Mouse (Mus musculus): ENCODE measurements around the gene Tex2. TPM values are rescaled to one million over a fixed set of nuclear protein-coding genes. Genes with fewer than 3 reads are reported as not detected.
"Not testable (repeated sequence)": the region's sequence is repeated elsewhere in the genome, so short reads cannot be mapped to it uniquely, and the experiment has no call there.

Gene Tex2
- polyA plus RNA-seq, 1 experiment from 2014 or later, result 12.3 TPM

- Histone ChIP-seq H3K27me3 (ENCODE audit: control insufficient read depth, insufficient read depth, low read length) (no peaks in the 10 kb centered on the region), H3K9ac (ENCODE audit: low read depth, low read length) (no peak overlapping the region), H3K27ac (ENCODE audit: low read depth, low read length) (no peak overlapping the region), H3K4me3 (ENCODE audit: low read depth, low read length) (no peak overlapping the region), H3K36me3 (ENCODE audit: control insufficient read depth, insufficient read depth, low read length) (no peaks in the 10 kb centered on the region), H3K4me1 (ENCODE audit: control insufficient read depth, insufficient read depth, low read length) (peaks cover 17% of the 10 kb centered on the region), H3K4me2 (no peak overlapping the region), H3K9me3 (replicated peaks; ENCODE audit: control insufficient read depth, low read length) (no peaks in the 10 kb centered on the region)
- WGBS (ENCODE audit: insufficient replicate concordance), result 71% methylated on average over 8 of the region's 8 CpGs
- no peak for ATAC-seq (replicated peaks; ENCODE audit: insufficient number of reproducible peaks, low FRiP score, low TSS enrichment)
Observed at GRCm38 (mm10) chr11:106642966-106643637, 29.9 kb upstream of the Tex2 start.

GRCm38 (mm10) chr11:106641580-106641979 is 28.4 kb upstream of the Tex2 start:
- Histone ChIP-seq H3K4me2 (no peak overlapping the region), H3K9ac (ENCODE audit: low read depth, low read length) (no peak overlapping the region), H3K27me3 (ENCODE audit: control insufficient read depth, insufficient read depth, low read length) (no peaks in the 10 kb centered on the region), H3K36me3 (ENCODE audit: control insufficient read depth, insufficient read depth, low read length) (no peaks in the 10 kb centered on the region), H3K4me1 (ENCODE audit: control insufficient read depth, insufficient read depth, low read length) (peaks cover 22% of the 10 kb centered on the region), H3K9me3 (replicated peaks; ENCODE audit: control insufficient read depth, low read length) (no peaks in the 10 kb centered on the region), H3K27ac (ENCODE audit: low read depth, low read length) (no peak overlapping the region), H3K4me3 (ENCODE audit: low read depth, low read length) (no peak overlapping the region)
- 41% methylated on average over 1 of the region's 1 CpGs for WGBS (ENCODE audit: insufficient replicate concordance)
- ATAC-seq (replicated peaks; ENCODE audit: insufficient number of reproducible peaks, low FRiP score, low TSS enrichment), result no peak

DNA sequence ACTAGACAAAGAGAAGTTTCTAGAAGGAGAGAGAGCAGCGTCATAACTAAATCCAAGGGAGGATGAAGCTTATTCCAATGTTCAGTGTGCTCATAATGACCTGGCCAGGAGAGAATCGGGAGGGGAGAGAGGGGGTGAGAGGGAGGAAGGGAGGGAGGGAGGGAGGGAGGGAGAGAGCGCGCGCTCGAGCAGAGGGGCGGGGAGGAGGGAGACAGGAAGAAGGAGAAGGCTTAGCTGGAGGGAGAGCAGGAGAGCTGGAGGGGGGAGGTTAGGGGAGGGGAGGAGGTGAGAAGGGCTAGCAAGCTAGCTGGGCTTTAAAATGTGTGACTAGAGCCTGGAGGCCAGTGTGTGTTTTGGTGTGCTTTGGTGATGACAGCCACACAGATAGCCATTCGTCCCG is 26.8 kb upstream of the Tex2 start:
- 0 out of 2 replicates have a peak, but pooled peaks have one; percentile 36 for ATAC-seq (replicated peaks; ENCODE audit: insufficient number of reproducible peaks, low FRiP score, low TSS enrichment)
- no peak overlapping the region for H3K4me3 ChIP-seq (ENCODE audit: low read depth, low read length)
- H3K4me2 ChIP-seq, result peak overlapping the region; percentile 27
- no peaks in the 10 kb centered on the region for H3K27me3 ChIP-seq (ENCODE audit: control insufficient read depth, insufficient read depth, low read length)
- H3K27ac ChIP-seq (ENCODE audit: low read depth, low read length), result peak overlapping the region; percentile 73
- 8% methylated on average over 9 of the region's 9 CpGs for WGBS (ENCODE audit: insufficient replicate concordance)
- no peaks in the 10 kb centered on the region for H3K9me3 ChIP-seq (replicated peaks; ENCODE audit: control insufficient read depth, low read length)
- H3K4me1 ChIP-seq (ENCODE audit: control insufficient read depth, insufficient read depth, low read length), result peaks cover 22% of the 10 kb centered on the region
- no peak overlapping the region; the same call in 1 of the 2 replicates for H3K9ac ChIP-seq (ENCODE audit: low read depth, low read length)
- H3K36me3 ChIP-seq (ENCODE audit: control insufficient read depth, insufficient read depth, low read length), result no peaks in the 10 kb centered on the region

GRCm38 (mm10) chr11:106639356-106639692 is 26.1 kb upstream of the Tex2 start:
- no peak overlapping the region for H3K4me2 ChIP-seq

DNA sequence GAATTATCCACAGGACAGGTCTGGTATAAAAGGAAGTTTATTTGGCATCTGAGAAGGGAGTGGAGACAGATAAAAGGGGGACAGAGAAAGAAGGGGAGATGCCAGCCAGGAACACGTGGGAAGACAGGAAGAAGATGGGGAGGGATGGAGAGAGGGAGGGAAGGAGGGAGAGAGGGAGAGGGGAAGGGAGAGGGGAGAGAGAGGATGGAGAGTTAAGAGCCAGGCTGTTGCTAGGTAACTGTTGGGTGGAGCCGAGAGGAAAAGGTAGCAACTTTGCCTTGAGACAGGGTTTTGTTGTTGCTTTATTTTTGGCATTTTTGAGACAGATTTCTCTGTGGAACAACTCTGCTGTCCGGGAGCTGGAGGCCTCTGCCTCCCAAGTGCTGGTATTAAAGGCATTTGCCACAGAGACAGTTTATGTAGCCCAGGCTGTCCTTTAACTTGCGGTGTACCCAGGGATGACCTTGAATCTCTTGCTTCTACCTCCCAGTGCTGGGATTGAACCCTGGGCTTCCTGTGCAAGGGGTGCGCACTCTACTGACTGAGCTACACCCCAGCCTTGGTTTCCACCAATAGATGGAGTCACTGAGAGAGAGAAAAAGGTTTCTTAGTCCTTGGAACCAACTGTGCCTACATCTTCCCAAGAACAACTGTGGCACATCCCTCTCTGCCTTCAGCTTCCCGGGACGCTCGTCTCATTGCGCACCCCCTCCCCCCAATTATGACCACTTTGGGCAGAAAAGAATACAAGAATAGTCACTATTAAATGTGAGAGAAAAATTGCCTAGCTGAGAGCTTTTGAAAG is 25.5 kb upstream of the Tex2 start:
- WGBS (ENCODE audit: insufficient replicate concordance), result 40% methylated on average over 9 of the region's 9 CpGs

More at GRCm38 (mm10) chr11:106639356-106639692, 26.1 kb upstream of the Tex2 start:
- Histone ChIP-seq H3K36me3 (ENCODE audit: control insufficient read depth, insufficient read depth, low read length) (no peaks in the 10 kb centered on the region), H3K4me1 (ENCODE audit: control insufficient read depth, insufficient read depth, low read length) (peaks cover 22% of the 10 kb centered on the region), H3K4me3 (ENCODE audit: low read depth, low read length) (no peak overlapping the region), H3K27ac (ENCODE audit: low read depth, low read length) (peak overlapping the region; percentile 73), H3K9me3 (replicated peaks; ENCODE audit: control insufficient read depth, low read length) (no peaks in the 10 kb centered on the region), H3K27me3 (ENCODE audit: control insufficient read depth, insufficient read depth, low read length) (no peaks in the 10 kb centered on the region), H3K9ac (ENCODE audit: low read depth, low read length) (peak overlapping the region; percentile 1; the same call in 1 of the 2 replicates)
- 9% methylated on average over 5 of the region's 5 CpGs for WGBS (ENCODE audit: insufficient replicate concordance)
- ATAC-seq (replicated peaks; ENCODE audit: insufficient number of reproducible peaks, low FRiP score, low TSS enrichment), result no peak

GRCm38 (mm10) chr11:106637754-106638153 is 24.5 kb upstream of the Tex2 start:
- no peak overlapping the region for H3K9ac ChIP-seq (ENCODE audit: low read depth, low read length)
- H3K4me2 ChIP-seq, result no peak overlapping the region
- no peak for ATAC-seq (replicated peaks; ENCODE audit: insufficient number of reproducible peaks, low FRiP score, low TSS enrichment)
- no peaks in the 10 kb centered on the region for H3K9me3 ChIP-seq (replicated peaks; ENCODE audit: control insufficient read depth, low read length)
- H3K27ac ChIP-seq (ENCODE audit: low read depth, low read length), result no peak overlapping the region
- H3K27me3 ChIP-seq (ENCODE audit: control insufficient read depth, insufficient read depth, low read length), result no peaks in the 10 kb centered on the region
- H3K4me1 ChIP-seq (ENCODE audit: control insufficient read depth, insufficient read depth, low read length), result peaks cover 22% of the 10 kb centered on the region
- no peaks in the 10 kb centered on the region for H3K36me3 ChIP-seq (ENCODE audit: control insufficient read depth, insufficient read depth, low read length)
- no peak overlapping the region for H3K4me3 ChIP-seq (ENCODE audit: low read depth, low read length)
- WGBS (ENCODE audit: insufficient replicate concordance), result 22% methylated on average over 7 of the region's 7 CpGs

More for the DNA sequence above, 25.5 kb upstream of the Tex2 start:
- Histone ChIP-seq H3K9me3 (replicated peaks; ENCODE audit: control insufficient read depth, low read length) (no peaks in the 10 kb centered on the region), H3K9ac (ENCODE audit: low read depth, low read length) (no peak overlapping the region; the same call in 1 of the 2 replicates), H3K27me3 (ENCODE audit: control insufficient read depth, insufficient read depth, low read length) (no peaks in the 10 kb centered on the region), H3K36me3 (ENCODE audit: control insufficient read depth, insufficient read depth, low read length) (no peaks in the 10 kb centered on the region), H3K4me3 (ENCODE audit: low read depth, low read length) (no peak overlapping the region), H3K4me1 (ENCODE audit: control insufficient read depth, insufficient read depth, low read length) (peaks cover 22% of the 10 kb centered on the region), H3K27ac (ENCODE audit: low read depth, low read length) (no peak overlapping the region), H3K4me2 (no peak overlapping the region)
- ATAC-seq (replicated peaks; ENCODE audit: insufficient number of reproducible peaks, low FRiP score, low TSS enrichment), result no peak

GRCm38 (mm10) chr11:106635946-106636345 is 22.7 kb upstream of the Tex2 start:
- ATAC-seq (replicated peaks; ENCODE audit: insufficient number of reproducible peaks, low FRiP score, low TSS enrichment), result no peak
- Histone ChIP-seq H3K27me3 (ENCODE audit: control insufficient read depth, insufficient read depth, low read length) (no peaks in the 10 kb centered on the region), H3K4me1 (ENCODE audit: control insufficient read depth, insufficient read depth, low read length) (peaks cover 17% of the 10 kb centered on the region), H3K36me3 (ENCODE audit: control insufficient read depth, insufficient read depth, low read length) (no peaks in the 10 kb centered on the region), H3K4me2 (no peak overlapping the region), H3K27ac (ENCODE audit: low read depth, low read length) (no peak overlapping the region), H3K9ac (ENCODE audit: low read depth, low read length) (no peak overlapping the region), H3K9me3 (replicated peaks; ENCODE audit: control insufficient read depth, low read length) (no peaks in the 10 kb centered on the region), H3K4me3 (ENCODE audit: low read depth, low read length) (no peak overlapping the region)
- WGBS (ENCODE audit: insufficient replicate concordance), result 41% methylated on average over 2 of the region's 2 CpGs

GRCm38 (mm10) chr11:106634175-106634574 is 21.0 kb upstream of the Tex2 start:
- not testable (repeated sequence) for H3K4me2 ChIP-seq; H3K36me3 ChIP-seq (ENCODE audit: control insufficient read depth, insufficient read depth, low read length); H3K9ac ChIP-seq (ENCODE audit: low read depth, low read length); H3K4me1 ChIP-seq (ENCODE audit: control insufficient read depth, insufficient read depth, low read length); ATAC-seq (replicated peaks; ENCODE audit: insufficient number of reproducible peaks, low FRiP score, low TSS enrichment); H3K4me3 ChIP-seq (ENCODE audit: low read depth, low read length); H3K9me3 ChIP-seq (replicated peaks; ENCODE audit: control insufficient read depth, low read length); H3K27me3 ChIP-seq (ENCODE audit: control insufficient read depth, insufficient read depth, low read length); H3K27ac ChIP-seq (ENCODE audit: low read depth, low read length)
- WGBS (ENCODE audit: insufficient replicate concordance), result 89% methylated on average over 3 of the region's 3 CpGs

All from heart, embryonic 11.5 days (tissue).